Mouse (Mus musculus): ENCODE measurements around the gene Tbc1d10c. TPM values are rescaled to one million over a fixed set of nuclear protein-coding genes. Genes with fewer than 3 reads are reported as not detected.

The Tbc1d10c gene
- 100 to 1,000 TPM; 594 to 924 TPM for polyA plus RNA-seq (2017; shearing (Covaris generic))

DNA sequence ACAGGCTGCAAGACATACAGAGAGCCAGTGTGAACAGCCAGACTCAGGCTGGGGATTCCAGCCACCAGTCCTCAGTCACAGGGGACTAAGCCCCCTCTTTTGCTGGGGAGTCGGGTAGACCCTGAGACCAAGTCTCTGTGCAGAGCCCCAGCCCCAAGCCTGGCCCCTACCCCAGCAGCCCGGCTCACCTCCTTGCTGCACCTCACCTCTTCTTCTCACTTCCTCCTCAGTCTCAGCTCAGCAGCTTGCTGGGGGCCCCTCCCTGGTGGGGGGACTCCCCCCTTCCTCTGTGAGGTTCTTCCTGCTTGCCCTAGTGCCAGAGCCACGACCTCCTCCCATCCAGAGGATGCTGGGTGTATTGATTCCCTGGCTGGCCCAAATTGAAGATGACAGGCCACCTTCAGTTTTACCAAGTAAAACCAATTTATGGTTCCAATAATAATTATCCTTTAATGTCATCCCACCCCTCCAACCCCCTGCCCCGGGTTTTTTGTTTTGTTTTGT, at the start of gene Tbc1d10c:
TSS of gene Tbc1d10c (minus strand) at position 454 of the 504 bp plus-strand sequence.
- ATAC-seq = peak; percentile 65

DNA sequence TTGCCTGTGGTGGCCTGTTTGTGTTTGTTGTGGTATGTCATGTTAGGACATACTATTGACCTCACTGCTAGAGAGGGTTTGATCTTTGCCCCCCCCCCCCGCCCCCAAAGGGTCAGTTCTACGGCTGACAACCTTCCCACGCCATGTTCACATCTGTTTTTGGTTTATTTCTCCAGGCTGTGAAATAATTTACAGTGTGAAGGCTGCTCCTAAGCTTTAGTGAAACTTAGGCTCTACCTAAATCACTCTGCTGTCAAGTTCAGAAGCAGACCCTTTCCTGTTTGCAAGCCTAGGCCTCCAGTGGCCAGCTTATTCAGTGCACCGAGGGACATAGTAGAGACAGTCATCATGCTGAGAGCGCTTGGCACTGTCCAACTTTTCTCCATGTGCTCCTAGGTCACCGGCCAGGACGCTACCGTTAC, 49.2 kb upstream of the Tbc1d10c start:
- no peak for ATAC-seq

DNA sequence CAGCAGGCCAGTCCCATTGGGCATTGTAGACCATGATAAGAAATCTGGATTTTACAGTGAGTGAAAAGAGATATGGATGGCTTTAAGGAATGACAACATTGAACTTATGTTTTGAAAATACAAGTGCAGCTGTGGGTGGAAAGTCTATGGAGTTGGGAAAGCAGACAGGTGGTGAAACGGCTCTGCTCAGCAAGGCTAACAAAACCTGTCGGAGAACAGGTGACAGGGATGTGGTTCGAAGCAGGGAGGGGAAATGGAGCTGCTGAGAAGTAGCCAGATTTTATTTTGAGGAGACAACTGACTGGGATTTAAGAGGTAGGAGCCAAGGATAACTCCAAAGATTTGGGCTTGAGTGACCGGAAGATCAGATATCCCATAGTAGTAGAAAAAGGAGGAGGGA, 43.5 kb upstream of the Tbc1d10c start:
- ATAC-seq = no peak

DNA sequence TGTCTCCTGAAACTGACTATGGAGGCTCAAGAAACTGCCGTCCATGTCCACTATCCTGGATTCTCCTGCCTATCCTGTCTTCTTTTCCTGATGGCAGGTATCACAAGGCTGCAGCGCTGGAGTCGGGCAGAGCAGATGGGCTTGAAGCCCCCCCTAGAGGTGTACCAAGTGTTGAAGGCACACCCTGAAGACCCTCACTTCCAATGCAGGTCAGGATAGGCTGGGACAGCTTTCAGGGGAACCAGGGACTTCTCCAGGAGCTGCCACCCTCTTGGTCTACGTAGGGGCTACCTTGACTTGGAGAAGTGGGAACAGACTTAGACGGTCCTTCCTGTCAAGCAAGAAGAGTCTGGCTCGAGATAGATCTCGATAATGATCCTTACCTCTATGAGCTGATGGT, 41.6 kb upstream of the Tbc1d10c start:
- no peak for ATAC-seq

DNA sequence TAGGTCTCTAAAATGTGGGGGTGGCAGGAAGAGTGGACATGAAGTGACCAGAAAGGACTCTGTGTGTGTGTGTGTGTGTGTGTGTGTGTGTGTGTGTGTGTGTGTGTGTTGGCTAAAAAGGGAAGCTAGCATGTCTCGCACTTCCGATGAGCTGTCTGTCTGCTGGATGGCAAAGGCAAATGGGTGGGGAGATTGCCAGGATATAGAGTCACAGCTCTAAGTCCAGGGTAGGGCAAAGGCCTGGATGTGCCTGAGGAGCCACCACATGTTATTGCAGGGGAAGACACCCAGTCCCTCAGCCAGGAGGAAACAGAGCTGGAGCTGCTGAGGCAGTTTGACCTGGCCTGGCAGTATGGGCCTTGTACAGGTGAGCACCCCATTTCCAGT, 41.1 kb upstream of the Tbc1d10c start:
- ATAC-seq = peak; percentile 54

DNA sequence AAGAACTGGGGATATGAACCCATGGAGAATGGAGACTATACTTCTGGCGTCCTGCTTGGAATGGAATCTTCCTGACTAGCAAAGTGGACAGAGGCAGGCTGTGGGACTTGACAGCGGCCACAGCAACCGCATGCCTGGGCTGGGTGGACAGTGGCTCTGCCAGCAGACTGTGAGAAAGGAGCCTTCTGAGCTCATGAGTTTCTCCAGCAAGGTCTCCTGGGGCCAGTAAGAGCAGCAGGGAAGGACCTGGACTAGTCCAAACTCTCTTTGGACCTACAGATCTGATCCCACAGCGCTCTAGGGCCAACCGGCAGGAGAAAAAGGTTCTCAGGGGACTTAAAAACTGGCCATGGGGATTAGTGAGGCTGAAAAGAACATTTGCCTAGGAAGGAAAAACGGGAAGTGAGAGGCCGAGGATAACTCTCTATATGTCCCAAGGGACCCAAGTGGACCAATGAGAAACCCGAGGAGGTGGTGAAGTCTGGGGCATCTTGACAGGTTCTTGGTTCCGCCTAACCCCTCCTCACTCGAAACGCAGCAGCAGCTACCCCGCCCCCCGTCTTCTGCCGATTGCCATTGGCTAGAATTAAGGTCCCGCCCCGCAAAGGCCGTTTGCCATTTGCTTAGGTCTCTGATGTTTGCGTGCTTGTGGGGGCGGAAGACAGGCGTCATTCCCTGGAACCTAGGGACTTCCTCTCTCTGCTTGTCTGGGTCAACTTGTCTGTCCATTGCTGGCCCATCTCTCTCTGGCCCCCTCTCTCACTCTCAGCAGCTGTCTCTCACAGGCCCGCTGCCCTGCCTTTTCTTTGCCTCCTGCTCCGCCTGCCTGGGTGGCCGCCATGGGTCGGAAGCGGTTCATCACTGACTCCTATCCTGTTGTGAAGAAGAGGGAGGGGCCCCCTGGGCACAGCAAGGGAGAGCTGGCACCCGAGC, 40.4 kb upstream of the Tbc1d10c start, which contains the start of gene Pold4:
TSS of gene Pold4 (plus strand) at position 647 of the 933 bp plus-strand sequence.
- ATAC-seq = peak; percentile 84

DNA sequence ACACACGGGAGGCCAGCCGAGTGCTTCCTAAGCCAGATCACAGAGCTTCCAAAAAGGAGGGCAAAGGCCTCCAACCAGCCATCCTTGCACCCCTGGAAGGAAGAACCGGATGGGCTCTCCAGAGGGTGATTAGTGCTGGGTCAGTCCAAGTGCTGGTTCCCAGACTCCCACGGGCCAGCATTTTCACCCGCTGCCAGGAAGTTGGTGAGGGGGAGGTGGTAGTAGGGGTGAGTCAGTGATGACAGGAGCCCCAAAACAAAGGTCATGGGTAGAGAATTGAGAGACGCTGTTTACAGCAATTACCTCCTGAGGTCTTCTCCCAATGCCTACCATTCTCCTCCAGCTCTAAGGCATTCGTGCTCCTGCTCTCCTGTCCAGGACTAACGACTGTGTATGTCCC, 39.3 kb upstream of the Tbc1d10c start:
- no peak for ATAC-seq

DNA sequence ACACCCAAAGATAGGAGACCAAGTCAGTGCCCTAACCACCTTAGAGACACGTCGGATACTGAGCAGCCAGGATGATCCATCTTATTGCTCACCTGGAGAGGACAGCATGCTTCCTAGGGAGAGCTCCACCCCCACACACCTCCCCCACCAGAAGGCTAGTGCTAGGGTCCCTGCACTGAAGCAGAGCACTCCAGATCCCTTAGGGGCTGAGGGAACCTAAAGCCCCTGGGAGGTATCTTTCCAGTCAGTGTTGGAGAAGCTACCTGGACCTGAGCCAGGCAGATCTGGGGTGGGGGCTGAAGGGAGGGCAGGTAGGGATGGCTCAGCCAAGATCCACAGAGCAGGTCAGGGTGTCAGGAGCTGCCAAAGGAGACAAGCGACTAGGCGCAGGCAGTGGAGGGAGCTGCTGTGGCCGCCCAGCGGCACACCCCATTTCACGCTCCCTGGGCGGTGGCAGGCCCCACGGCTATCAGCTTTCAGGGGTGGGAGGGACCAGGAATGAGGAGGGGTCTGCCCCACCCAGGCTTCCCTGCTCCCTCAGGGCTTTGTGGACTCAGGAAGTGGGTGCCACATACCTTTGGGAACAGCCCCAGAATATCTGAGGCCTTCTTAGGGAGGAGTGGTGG, 38.5 kb upstream of the Tbc1d10c start:
- ATAC-seq = no peak

DNA sequence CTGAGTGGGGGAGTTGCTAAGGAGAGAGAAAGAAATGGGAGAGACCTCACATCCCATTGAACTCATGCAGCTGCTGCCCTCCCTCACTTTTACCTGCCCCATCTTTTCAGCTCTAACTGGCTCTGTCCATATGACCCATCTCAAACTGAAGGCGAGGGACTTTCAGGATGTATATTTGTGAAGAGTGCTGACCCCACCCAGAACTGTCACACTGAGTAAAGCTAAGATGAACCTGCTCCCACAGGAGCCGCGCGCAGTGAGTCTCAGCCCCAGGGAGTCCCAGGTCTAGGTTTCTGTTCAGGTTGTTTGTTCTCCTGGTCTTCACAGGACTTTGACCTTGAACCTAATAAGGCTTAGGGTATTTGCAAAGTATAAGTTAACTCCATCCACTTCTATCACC, 37.8 kb upstream of the Tbc1d10c start:
- ATAC-seq = no peak

DNA sequence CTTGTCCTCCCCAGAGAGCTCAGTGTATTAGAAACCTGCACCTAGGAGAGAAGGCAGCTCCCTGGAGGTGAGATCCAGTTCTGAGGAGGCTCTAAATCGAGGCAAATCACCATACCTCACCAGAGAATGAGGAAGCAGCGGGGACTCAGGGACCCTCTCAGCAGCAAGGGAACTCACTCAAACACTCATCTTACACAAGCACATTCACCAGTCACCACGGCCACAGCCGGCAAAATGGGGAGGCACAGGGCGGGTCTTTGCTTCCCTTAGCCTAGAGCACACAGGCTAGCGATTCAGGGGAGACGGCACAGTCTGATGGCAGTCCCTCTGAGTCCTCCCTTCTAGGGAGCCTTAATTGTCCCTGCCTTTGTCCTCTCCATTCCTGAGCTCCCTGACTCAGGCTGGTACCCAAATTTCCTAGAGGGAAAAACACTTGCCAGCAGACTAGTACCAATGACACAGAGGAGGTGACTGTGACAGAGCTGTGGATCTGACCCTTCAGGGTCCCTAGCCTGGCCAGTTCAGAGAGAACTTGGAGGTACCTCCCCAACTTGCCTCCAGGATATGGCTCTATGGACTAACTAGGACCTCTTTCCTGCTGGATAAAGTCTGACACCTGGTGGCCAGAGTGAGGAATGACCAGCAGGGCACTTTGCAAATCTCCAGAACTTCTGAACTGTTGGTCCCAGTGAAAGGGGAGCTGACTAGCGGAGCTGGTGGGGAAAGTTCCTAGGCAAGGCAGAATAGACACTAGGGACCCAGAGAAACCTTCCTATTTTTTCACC, 37.0 kb upstream of the Tbc1d10c start:
- peak; percentile 14 for ATAC-seq

DNA sequence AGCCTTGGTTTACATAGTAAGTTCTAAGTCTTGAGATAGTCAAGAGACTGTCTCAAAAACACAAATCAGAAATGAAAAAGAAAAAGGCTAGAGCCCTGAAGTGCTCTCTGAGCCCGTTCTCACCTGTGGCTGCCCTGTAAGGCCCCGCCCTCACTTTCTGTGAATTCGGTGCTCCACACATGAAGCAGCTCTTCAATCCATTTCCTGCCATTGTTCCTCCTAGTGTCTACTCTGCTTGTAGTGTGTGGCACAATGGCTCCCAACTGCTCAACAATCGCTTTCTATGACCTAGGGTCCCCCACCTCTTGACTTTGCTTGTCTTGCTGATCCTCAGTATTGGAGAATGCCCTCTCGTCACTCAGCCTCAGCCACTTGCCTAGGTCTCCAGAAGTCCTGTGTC, 36.4 kb upstream of the Tbc1d10c start:
- no peak for ATAC-seq

DNA sequence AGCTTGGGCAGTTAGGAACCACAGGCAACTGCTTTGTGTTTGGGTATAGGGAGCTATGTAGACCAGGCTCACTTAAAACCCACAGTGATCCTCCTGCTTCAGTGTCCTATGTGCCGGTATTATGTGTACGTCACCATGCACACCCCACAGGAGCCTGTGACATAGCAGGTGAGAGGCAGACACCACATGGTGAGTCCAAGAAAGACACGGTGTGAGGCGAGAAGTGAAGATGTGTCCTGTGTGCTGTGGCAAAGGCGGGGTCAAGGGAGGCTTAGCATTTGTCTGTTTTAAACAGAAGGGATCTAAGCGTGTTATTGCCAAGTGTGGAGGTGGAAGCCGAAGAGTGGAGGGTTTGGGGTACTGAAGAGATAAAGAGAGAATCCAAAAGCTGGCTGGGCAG, 35.7 kb upstream of the Tbc1d10c start:
- ATAC-seq = no peak

DNA sequence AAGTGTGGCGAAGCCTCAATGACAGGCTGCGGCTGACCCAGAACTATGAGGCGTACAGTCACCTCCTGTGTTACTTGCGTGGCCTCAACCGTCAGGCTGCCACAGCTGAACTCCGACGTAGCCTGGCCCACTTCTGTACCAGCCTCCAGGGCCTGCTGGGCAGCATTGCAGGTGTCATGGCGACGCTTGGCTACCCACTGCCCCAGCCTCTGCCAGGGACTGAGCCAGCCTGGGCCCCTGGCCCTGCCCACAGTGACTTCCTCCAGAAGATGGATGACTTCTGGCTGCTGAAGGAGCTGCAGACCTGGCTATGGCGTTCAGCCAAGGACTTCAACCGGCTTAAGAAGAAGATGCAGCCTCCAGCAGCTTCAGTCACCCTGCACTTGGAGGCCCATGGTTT, 31.1 kb upstream of the Tbc1d10c start:
- no peak for ATAC-seq

DNA sequence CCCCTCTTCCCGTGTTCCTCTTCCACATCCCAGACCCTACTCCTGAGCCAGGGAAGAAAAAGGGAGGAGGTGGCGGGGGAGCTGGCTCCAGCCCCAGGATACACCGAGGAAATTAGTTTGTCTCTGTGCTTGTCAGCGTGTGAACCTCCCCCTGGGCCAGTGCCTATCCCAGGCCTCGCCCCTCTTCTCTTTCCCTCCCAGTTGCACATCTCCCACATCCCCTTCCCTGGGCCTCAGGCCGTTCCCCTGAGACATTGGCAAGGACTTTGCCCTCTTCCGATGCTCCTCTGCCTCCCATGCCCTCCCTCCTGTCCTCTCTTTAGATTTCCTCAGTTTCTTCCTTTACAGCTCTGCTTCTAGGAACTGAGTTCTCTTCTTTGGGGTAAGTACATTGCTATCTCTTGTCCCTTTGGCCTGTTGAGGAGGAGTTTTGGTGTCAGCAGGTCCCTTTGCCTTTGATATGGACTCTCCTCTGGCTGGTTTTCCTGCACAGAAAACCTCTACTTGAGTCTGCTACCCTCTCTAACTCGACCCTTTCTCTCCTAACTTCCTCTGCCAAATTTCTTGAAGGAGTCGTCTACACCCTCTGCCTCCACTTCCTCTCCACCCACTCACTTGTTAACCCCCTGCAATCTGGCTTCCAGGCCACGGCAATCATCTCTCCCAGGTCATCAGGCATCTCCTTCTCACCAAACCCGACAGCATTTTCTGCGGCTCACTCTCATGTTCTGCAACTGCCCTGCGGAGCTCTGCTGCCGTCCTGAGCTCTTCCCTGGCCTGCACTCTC, 30.1 kb upstream of the Tbc1d10c start:
- ATAC-seq = peak; percentile 40

DNA sequence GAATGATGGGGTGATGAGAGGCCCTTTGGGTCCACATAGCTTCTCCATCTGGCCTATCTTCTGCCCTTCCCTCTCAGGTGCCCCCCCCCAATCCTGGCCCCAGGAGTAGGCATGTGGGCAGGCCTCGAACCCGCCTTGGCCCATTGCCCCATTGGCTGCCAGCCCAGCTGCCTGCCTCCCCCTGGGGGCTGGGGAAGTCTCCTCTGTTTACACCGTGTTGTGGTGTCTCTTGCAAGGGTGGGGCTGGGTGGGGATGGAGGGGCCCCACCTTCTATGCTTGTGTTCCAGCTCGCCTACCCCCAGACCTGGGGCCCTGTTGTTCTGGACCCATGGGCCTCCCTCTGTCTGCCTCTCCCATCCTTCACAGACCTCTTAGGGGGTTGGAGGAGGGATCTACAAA, 29.3 kb upstream of the Tbc1d10c start:
- no peak for ATAC-seq

DNA sequence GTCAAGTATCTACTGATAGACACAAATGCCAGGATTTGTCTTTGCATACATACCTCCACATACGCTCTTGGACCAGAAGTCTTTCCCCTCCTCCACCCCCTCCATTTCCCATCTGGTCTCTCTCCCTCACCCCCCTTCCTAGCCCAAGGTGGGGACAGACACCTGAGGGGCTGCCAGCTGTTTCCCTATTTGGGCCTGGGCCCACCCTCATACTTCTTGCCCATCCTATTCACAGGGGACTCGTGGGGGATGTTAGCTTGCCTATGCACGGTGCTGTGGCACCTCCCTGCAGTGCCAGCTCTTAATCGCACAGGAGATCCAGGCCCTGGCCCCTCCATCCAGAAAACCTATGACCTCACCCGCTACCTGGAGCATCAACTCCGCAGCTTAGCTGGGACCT, 28.9 kb upstream of the Tbc1d10c start:
- no peak for ATAC-seq

DNA sequence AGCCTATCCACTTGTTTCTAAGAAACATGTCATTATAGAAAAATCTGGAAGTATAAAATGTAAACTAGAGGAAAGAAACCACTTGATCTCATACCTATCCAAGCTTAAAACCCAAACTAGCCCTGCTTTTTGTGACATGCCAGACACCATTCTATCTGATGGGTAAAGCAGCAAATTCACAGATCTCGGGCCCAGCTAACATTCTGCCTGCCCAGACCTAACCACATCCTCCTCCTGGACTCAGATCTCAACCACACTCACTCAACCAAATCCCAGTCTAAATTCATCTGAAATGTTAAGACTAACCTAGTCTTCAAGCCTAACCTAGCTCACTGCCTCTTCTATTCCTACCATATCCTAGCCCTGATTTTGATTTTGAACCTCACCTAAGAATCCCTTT, 27.7 kb upstream of the Tbc1d10c start:
- ATAC-seq = peak; percentile 45

DNA sequence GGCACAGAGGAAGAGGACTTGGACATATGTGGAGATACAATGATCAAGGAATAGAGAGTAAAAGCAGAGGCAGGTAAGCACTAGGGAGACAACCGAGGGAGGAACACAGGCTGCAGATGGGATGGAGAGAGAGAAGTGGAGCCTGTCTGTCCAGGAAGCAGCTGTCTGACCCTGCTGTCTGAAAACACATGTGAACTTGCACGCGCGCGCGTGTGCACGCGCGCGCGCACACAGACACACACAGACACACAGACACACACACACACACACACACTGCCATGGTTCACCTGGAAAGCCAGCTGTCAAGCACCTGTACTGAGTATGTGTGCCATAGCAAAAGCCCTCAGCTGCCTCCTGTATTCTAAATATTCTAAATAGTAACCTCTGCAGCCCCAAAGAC, 27.2 kb upstream of the Tbc1d10c start:
- ATAC-seq = no peak

DNA sequence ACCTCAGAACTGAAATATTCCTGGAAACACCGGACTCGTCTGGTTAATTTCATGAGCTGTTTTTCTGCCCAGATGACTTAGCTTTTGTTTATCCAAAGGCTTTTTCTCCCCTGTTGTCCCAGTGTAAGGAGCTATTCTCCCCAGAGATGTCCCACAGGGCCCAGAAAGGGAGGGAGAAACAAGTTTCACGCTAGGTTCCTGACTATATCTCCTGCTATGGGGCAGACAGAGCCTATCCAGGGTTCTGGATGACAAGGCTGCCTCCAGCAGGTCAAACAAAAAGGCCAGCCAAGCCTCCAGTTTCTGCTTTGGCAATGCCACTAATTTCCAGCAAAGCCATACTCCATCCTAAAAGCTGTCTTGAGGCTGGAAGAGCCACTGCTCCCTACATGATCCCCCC, 26.8 kb upstream of the Tbc1d10c start:
- ATAC-seq = no peak

DNA sequence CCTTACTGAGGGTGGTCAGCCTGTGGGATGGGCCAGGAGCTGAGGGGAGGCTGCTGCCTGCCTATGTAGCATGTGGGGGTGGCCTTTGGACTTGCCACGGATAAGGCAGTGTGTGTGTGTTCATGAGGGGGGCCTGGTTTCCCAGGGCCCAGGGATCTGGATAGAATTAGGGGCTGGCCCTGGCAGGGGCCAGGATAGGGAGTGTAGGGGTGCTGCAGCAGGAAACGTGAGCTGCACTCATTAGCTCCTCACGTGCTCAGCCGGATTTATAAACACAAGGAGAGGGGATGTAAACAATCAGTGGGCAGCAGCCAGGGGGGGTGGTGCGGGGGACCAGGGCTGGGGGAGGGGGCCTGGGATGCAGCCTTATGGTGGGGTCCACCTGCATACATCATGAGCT, 26.1 kb upstream of the Tbc1d10c start:
- no peak for ATAC-seq

DNA sequence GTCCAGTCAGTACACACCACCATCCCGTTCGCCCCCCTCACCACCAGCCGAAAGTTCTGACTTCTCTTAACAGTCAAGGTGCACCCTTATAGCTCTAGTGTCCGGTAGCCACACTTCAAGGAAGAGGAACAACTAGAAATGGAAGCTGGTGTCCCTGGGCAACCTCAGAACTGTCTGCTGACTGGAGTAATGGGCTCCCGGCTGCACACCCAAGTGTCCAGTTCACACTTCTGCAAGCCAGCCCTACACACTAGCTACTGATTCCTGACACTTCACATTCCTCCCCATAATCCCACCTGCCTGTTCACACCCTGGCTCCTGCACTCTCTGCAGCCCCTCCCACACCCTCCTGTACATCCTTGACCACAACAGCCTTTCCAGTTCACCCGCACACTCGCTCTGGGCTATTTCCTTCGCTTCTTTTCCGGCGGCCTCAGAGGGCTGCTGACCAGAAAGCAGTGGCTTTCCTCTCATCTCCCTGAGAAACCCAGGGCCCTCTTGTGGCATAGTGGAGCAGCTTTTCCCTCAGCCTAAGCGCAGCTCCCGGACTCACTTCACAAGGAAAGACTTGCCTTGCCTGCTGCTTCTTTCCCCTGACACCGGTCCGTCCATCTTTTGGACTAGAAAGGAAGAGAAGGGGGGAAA, 25.1 kb upstream of the Tbc1d10c start:
- ATAC-seq = no peak

DNA sequence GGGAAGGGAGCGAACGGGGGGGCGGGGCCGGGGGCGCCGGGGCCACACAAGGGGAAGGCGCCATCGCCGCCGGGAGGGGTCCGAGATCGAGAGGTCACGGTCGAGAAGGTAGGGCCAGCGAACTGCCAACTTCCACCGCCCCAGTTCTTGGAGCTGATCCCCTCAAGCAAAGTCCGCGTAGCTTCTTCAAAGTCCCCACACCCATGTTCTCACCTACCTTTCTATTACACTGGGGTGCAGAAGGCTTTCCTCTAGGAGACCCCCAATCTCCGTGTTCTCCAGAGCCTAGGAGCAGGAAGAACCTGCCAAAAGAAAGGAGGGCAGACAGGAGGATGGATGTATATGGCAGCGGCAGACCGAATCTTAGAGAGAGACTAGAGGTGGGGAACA, 24.4 kb upstream of the Tbc1d10c start:
- no peak for ATAC-seq
